Mouse (Mus musculus) thymus, adult 2 months (tissue): ENCODE data around the gene Prr29. TPM values are rescaled to one million over a fixed set of nuclear protein-coding genes. Genes with fewer than 3 reads are reported as not detected.
A peak's percentile ranks its signal among the peaks of the same experiment; 100 is the strongest.

Source experiments
- DNase-seq: peaks from one replicate; pipeline ENCODE4 v3.0.0; 2021
- H3K27ac ChIP-seq: fragments of 200-500 bp; 2 replicates; pipeline ENCODE4 v1.5.1; 2012; ENCODE audit warnings: low read length, control low read depth; ENCODE audit not compliant: control insufficient read depth, insufficient read depth
- H3K27me3 ChIP-seq: fragments of 200-500 bp; 2 replicates; pipeline ENCODE4 v1.6.1; 2012; ENCODE audit warnings: mild to moderate bottlenecking, low read length, moderate library complexity, mixed read lengths; ENCODE audit not compliant: control insufficient read depth, insufficient read depth
- H3K36me3 ChIP-seq: fragments of 200-500 bp; 2 replicates; pipeline ENCODE4 v1.6.1; 2012; ENCODE audit warnings: mild to moderate bottlenecking, low read length, moderate library complexity; ENCODE audit not compliant: control insufficient read depth, insufficient read depth
- H3K4me1 ChIP-seq: fragments of 200-500 bp; replicated peaks from 2 replicates; pipeline ENCODE4 v1.6.1; 2012; ENCODE audit warnings: low read length; ENCODE audit not compliant: control insufficient read depth, insufficient read depth
- H3K4me3 ChIP-seq: fragments of 200-500 bp; 2 replicates; pipeline ENCODE4 v1.5.1; 2012; ENCODE audit warnings: mild to moderate bottlenecking, low read length, control low read depth, moderate library complexity; ENCODE audit not compliant: control insufficient read depth, insufficient read depth
- CTCF ChIP-seq: fragments of 200-500 bp; IDR thresholded peaks from 2 replicates; pipeline ENCODE4 v1.5.1; 2012; ENCODE audit warnings: mild to moderate bottlenecking, control low read depth, low read length, moderate library complexity, borderline replicate concordance; ENCODE audit not compliant: control insufficient read depth, poor library complexity, insufficient read depth; ENCODE audit errors: extremely low read depth
- POLR2A ChIP-seq: fragments of 200-500 bp; IDR thresholded peaks from 2 replicates; pipeline ENCODE4 v1.6.1; 2012; ENCODE audit warnings: mild to moderate bottlenecking, low read length, control low read depth, moderate library complexity; ENCODE audit not compliant: control insufficient read depth, poor library complexity, insufficient read depth; ENCODE audit errors: extremely low read depth
- WGBS: fragments of 180-500 bp; shearing (Covaris S2); methylation state at CpG from one replicate; pipeline ENCODE4 v1.1.7; 2018; 5-methylcytosine and 5-hydroxymethylcytosine counted together
- polyA plus RNA-seq: library from polyadenylated mRNA; depleted of rRNA; stranded (reverse); fragments of >200 nt; gene quantifications from 2 replicates; pipeline ENCODE4 v1.2.3, GENCODE M21; 2012

Gene Prr29
- polyA plus RNA-seq, 1 experiment, result 30.1 TPM

GRCm38 (mm10) chr11:106366316-106366715, 1.0 kb downstream of the Prr29 start:
- H3K36me3 ChIP-seq, result no peaks in the 10 kb centered on the region
- H3K27ac ChIP-seq, result no peak overlapping the region
- DNase-seq, result peak; percentile 83
- 4% methylated on average over 3 of the region's 3 CpGs for WGBS
- TF ChIP-seq CTCF (peak; percentile 78; the same call in 1 of the 2 replicates), POLR2A (no peak)
- no peak overlapping the region for H3K4me3 ChIP-seq
- H3K27me3 ChIP-seq, result no peaks in the 10 kb centered on the region
- peaks cover 17% of the 10 kb centered on the region for H3K4me1 ChIP-seq

GRCm38 (mm10) chr11:106373998-106374397, 8.7 kb downstream of the Prr29 start:
- 91% methylated on average over 11 of the region's 11 CpGs for WGBS
- Histone ChIP-seq H3K4me1 (peaks cover 39% of the 10 kb centered on the region), H3K27ac (peak overlapping the region; percentile 96), H3K27me3 (no peaks in the 10 kb centered on the region), H3K36me3 (peaks cover 27% of the 10 kb centered on the region), H3K4me3 (no peak overlapping the region)
- TF ChIP-seq CTCF, result no peak
- TF ChIP-seq POLR2A, result no peak
- no peak for DNase-seq

GRCm38 (mm10) chr11:106374559-106374958, 9.3 kb downstream of the Prr29 start:
- H3K27me3 ChIP-seq, result no peaks in the 10 kb centered on the region
- peaks cover 27% of the 10 kb centered on the region for H3K36me3 ChIP-seq
- DNase-seq, result peak; percentile 73
- H3K4me1 ChIP-seq, result peaks cover 39% of the 10 kb centered on the region
- H3K27ac ChIP-seq, result peak overlapping the region; percentile 96
- 0 out of 2 replicates have a peak, but pooled peaks have one; percentile 21 for TF ChIP-seq POLR2A
- no peak for TF ChIP-seq CTCF
- peak overlapping the region; percentile 39 for H3K4me3 ChIP-seq
- 22% methylated on average over 9 of the region's 9 CpGs for WGBS

GRCm38 (mm10) chr11:106374979-106375378, 9.7 kb downstream of the Prr29 start:
- 76% methylated on average over 5 of the region's 5 CpGs for WGBS
- peak overlapping the region; percentile 96 for H3K27ac ChIP-seq

GRCm38 (mm10) chr11:106381011-106381410, 15.7 kb downstream of the Prr29 start:
- no peak for DNase-seq
- Histone ChIP-seq H3K27me3 (no peaks in the 10 kb centered on the region), H3K4me1 (peaks cover 16% of the 10 kb centered on the region), H3K27ac (no peak overlapping the region), H3K36me3 (peaks cover 61% of the 10 kb centered on the region), H3K4me3 (no peak overlapping the region)
- WGBS, result 97% methylated on average over 11 of the region's 11 CpGs
- TF ChIP-seq POLR2A (no peak), CTCF (no peak)

More at GRCm38 (mm10) chr11:106374979-106375378, 9.7 kb downstream of the Prr29 start:
- Histone ChIP-seq H3K4me3 (peak overlapping the region; percentile 39), H3K4me1 (peaks cover 40% of the 10 kb centered on the region), H3K27me3 (no peaks in the 10 kb centered on the region), H3K36me3 (peaks cover 31% of the 10 kb centered on the region)
- no peak for DNase-seq
- TF ChIP-seq CTCF (no peak), POLR2A (no peak)

GRCm38 (mm10) chr11:106381883-106382282, 16.6 kb downstream of the Prr29 start:
- no peak for DNase-seq
- no peaks in the 10 kb centered on the region for H3K27me3 ChIP-seq
- no peak overlapping the region for H3K27ac ChIP-seq
- no peak overlapping the region for H3K4me3 ChIP-seq
- TF ChIP-seq CTCF (no peak), POLR2A (no peak)
- H3K36me3 ChIP-seq, result peaks cover 55% of the 10 kb centered on the region
- 87% methylated on average over 7 of the region's 7 CpGs for WGBS
- H3K4me1 ChIP-seq, result peaks cover 8% of the 10 kb centered on the region

- peaks cover 50% of the 10 kb centered on the region for H3K36me3 ChIP-seq
- peaks cover 6% of the 10 kb centered on the region for H3K4me1 ChIP-seq
- no peak for DNase-seq
- 89% methylated on average over 5 of the region's 5 CpGs for WGBS
- no peaks in the 10 kb centered on the region for H3K27me3 ChIP-seq
- no peak overlapping the region for H3K4me3 ChIP-seq
- TF ChIP-seq CTCF (no peak), POLR2A (no peak)
- H3K27ac ChIP-seq, result no peak overlapping the region
Observed at GRCm38 (mm10) chr11:106382424-106382823, 17.2 kb downstream of the Prr29 start.
